Mouse (Mus musculus) testis, adult 2 months (tissue): ENCODE measurements around the gene Itgav.
A peak's percentile ranks its signal among the peaks of the same experiment; 100 is the strongest.

Experiments
- CTCF ChIP-seq: fragments of 200-500 bp; IDR thresholded peaks from 2 replicates; pipeline ENCODE4 v1.5.1; 2012; ENCODE audit warnings: low read depth, mild to moderate bottlenecking, inconsistent platforms, low read length, moderate library complexity; ENCODE audit not compliant: control insufficient read depth, insufficient read depth, insufficient replicate concordance
- POLR2A ChIP-seq: fragments of 200-500 bp; IDR thresholded peaks from 2 replicates; pipeline ENCODE4 v1.6.1; 2012; ENCODE audit warnings: low read depth, mild to moderate bottlenecking, inconsistent platforms, low read length, moderate library complexity; ENCODE audit not compliant: control insufficient read depth

- peak; percentile 38; the same call in 1 of the 2 replicates for TF ChIP-seq CTCF
- TF ChIP-seq POLR2A: no peak
These were observed 47.1 kb downstream of the Itgav start for GRCm38 (mm10) chr2:83771155-83771812.
